Mouse (Mus musculus) embryonic facial prominence, embryonic 14.5 days (tissue): ENCODE data around the gene Ftcd. TPM values are rescaled to one million over a fixed set of nuclear protein-coding genes. Genes with fewer than 3 reads are reported as not detected.
A peak's percentile ranks its signal among the peaks of the same experiment; 100 is the strongest.

ENCODE experiments used
- ATAC-seq: fragments of 200-750 bp; cut with Nextera tagmentation; 2 replicates; pipeline ENCODE4 v1.8.0; 2017; ENCODE audit warnings: low read depth, moderate number of reproducible peaks, moderate TSS enrichment
- DNase-seq: peaks from one replicate; pipeline ENCODE4 v3.0.0-alpha.2; 2015; ENCODE audit warnings: low spot score
- H3K27ac ChIP-seq: fragments of 300-500 bp; sonication (generic); replicated peaks from 2 replicates; pipeline ENCODE4 v1.5.1; 2014; ENCODE audit warnings: low read depth, mild to moderate bottlenecking, low read length, moderate library complexity
- H3K27me3 ChIP-seq: fragments of 300-500 bp; sonication (generic); replicated peaks from 2 replicates; pipeline ENCODE4 v1.6.1; 2014; ENCODE audit warnings: low read length; ENCODE audit not compliant: control insufficient read depth, insufficient read depth
- H3K36me3 ChIP-seq: fragments of 300-500 bp; sonication (generic); 2 replicates; pipeline ENCODE4 v1.6.1; 2014; ENCODE audit warnings: low read length, mixed read lengths; ENCODE audit not compliant: control insufficient read depth, insufficient read depth
- H3K4me1 ChIP-seq: fragments of 300-500 bp; sonication (generic); 2 replicates; pipeline ENCODE4 v1.6.1; 2014; ENCODE audit warnings: antibody characterized with exemption, low read length; ENCODE audit not compliant: control insufficient read depth, insufficient read depth
- H3K4me2 ChIP-seq: fragments of 300-500 bp; sonication (generic); 2 replicates; pipeline ENCODE4 v1.6.1; 2014; ENCODE audit warnings: low read depth, mild to moderate bottlenecking, low read length, moderate library complexity, mixed read lengths
- H3K4me3 ChIP-seq: fragments of 300-500 bp; sonication (generic); 2 replicates; pipeline ENCODE4 v1.5.1; 2014; ENCODE audit warnings: low read depth, mild to moderate bottlenecking, low read length
- H3K9ac ChIP-seq: fragments of 300-500 bp; sonication (generic); 2 replicates; pipeline ENCODE4 v1.6.1; 2014; ENCODE audit warnings: low read depth, mild to moderate bottlenecking, low read length, moderate library complexity, mixed read lengths
- H3K9me3 ChIP-seq: fragments of 300-500 bp; sonication (generic); 2 replicates; pipeline ENCODE4 v1.6.1; 2016; ENCODE audit warnings: low read length; ENCODE audit not compliant: control insufficient read depth
- WGBS: fragments of 180-500 bp; shearing (Covaris S2); extraction: QIAGEN DNeasy Blood & Tissue Kit; methylation state at CpG from one replicate; pipeline ENCODE4 v1.1.7; 2014; 5-methylcytosine and 5-hydroxymethylcytosine counted together
- polyA plus RNA-seq: library from polyadenylated mRNA; unstranded; fragments of >200 nt; fragmentation: Nextera tagmentation; extraction: Ambion mirVana; gene quantifications from 2 replicates; pipeline ENCODE4 v1.2.1, GENCODE M21; 2014

Gene Ftcd
- polyA plus RNA-seq: 0.11 TPM in 1 of 2 replicates, not detected in the other

- H3K27me3 ChIP-seq: no peaks in the 10 kb centered on the region
- H3K4me1 ChIP-seq: no peaks in the 10 kb centered on the region
- no peak within 1 kb of the TSS for H3K27ac ChIP-seq
- H3K36me3 ChIP-seq: no peaks in the 10 kb centered on the region
- no peak within 1 kb of the TSS for H3K4me3 ChIP-seq
- H3K9ac ChIP-seq: no peak within 1 kb of the TSS
- 89% methylated on average over 3 of the region's 3 CpGs for WGBS
- no peak within 1 kb of the TSS for H3K4me2 ChIP-seq
- ATAC-seq (no peak), DNase-seq (no peak)
- H3K9me3 ChIP-seq: no peaks in the 10 kb centered on the region
Observed at GRCm38 (mm10) chr10:76575374-76575773, at the start of gene Ftcd. TSS of gene Ftcd (plus strand) at chr10:76575648.

- H3K36me3 ChIP-seq: peaks cover 27% of the 10 kb centered on the region
Observed at GRCm38 (mm10) chr10:76530922-76531321, 44.5 kb upstream of the Ftcd start.

DNA sequence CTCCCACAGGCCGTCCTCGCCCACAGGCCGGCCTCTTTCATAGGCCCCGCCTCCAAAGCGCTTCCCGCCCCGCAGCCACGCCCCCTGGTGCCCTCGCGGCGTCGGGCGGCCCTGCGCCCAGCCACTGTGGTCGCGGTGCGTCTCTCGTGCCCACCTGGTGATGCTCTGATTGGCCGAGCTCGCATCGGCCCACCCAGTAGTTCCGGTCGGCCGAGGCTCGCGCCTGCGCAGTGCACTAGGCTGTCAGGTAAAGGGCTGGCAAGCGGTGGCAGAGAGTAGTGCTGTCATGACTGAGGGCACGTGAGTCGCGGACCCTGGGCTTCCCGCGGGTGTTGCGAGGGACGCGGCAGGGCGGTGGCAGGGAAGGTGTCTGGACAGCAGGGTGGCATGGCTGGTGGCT lies 44.1 kb upstream of the Ftcd start, which contains the start of gene Lss:
TSS of gene Lss (plus strand) at position 214 of the 400 bp plus-strand sequence.
- peak within 1 kb of the TSS; percentile 77 for H3K4me3 ChIP-seq
- H3K4me2 ChIP-seq: peak within 1 kb of the TSS; percentile 90
- DNase-seq (peak; percentile 98), ATAC-seq (peak; percentile 100)
- no peaks in the 10 kb centered on the region for H3K9me3 ChIP-seq
- peaks cover 30% of the 10 kb centered on the region for H3K36me3 ChIP-seq
- peak within 1 kb of the TSS; percentile 76 for H3K9ac ChIP-seq
- H3K4me1 ChIP-seq: no peaks in the 10 kb centered on the region
- H3K27me3 ChIP-seq: no peaks in the 10 kb centered on the region
- under 1% methylated on average over 20 of the region's 37 CpGs for WGBS
- peak within 1 kb of the TSS; percentile 50 for H3K27ac ChIP-seq

More at GRCm38 (mm10) chr10:76530922-76531321, 44.5 kb upstream of the Ftcd start:
- no peaks in the 10 kb centered on the region for H3K4me1 ChIP-seq
- DNase-seq (no peak), ATAC-seq (peak; percentile 60)
- H3K27me3 ChIP-seq: no peaks in the 10 kb centered on the region
- peak overlapping the region; percentile 58 for H3K9ac ChIP-seq
- peak overlapping the region; percentile 50; the same call in 1 of the 2 replicates for H3K27ac ChIP-seq
- H3K4me2 ChIP-seq: peak overlapping the region; percentile 90
- H3K4me3 ChIP-seq: peak overlapping the region; percentile 77
- 3% methylated on average over 11 of the region's 11 CpGs for WGBS
- no peaks in the 10 kb centered on the region for H3K9me3 ChIP-seq

GRCm38 (mm10) chr10:76531828-76532227 lies 43.6 kb upstream of the Ftcd start:
- ATAC-seq: peak; percentile 5

GRCm38 (mm10) chr10:76535526-76535925 lies 39.9 kb upstream of the Ftcd start:
- no peak for ATAC-seq
- Histone ChIP-seq H3K36me3 (peaks cover 69% of the 10 kb centered on the region), H3K4me3 (no peak overlapping the region), H3K4me1 (no peaks in the 10 kb centered on the region), H3K4me2 (no peak overlapping the region), H3K9ac (no peak overlapping the region), H3K9me3 (no peaks in the 10 kb centered on the region), H3K27ac (no peak overlapping the region), H3K27me3 (no peaks in the 10 kb centered on the region)
- no peak for DNase-seq
- 94% methylated on average over 7 of the region's 7 CpGs for WGBS

More at GRCm38 (mm10) chr10:76531828-76532227, 43.6 kb upstream of the Ftcd start:
- peak overlapping the region; percentile 50 for H3K27ac ChIP-seq
- no peaks in the 10 kb centered on the region for H3K9me3 ChIP-seq
- H3K27me3 ChIP-seq: no peaks in the 10 kb centered on the region
- no peak for DNase-seq
- under 1% methylated on average over 14 of the region's 14 CpGs for WGBS
- H3K36me3 ChIP-seq: peaks cover 34% of the 10 kb centered on the region
- H3K4me2 ChIP-seq: peak overlapping the region; percentile 90
- peak overlapping the region; percentile 77 for H3K4me3 ChIP-seq
- no peaks in the 10 kb centered on the region for H3K4me1 ChIP-seq
- peak overlapping the region; percentile 76 for H3K9ac ChIP-seq

DNA sequence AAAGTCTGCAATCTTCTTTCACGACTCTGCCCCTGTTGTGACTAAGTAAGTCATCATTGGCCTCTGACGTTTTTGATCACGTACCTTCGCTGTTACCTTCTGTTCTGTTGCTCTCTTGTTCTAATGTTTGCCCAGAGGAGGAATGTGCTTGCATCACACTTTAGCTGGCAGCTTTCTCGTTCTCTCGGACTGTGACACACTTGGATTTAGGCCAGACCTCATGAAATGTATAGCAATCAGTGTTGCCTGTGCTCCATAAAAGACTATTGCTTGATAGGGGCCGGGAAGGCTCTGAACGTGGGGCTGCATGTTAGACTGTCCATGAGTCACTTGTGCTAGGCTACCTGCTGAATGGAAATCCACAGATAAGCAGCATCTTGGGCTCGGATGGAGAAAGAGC lies 37.8 kb upstream of the Ftcd start:
- DNase-seq (peak; percentile 11), ATAC-seq (no peak)
- H3K27me3 ChIP-seq: no peaks in the 10 kb centered on the region
- no peaks in the 10 kb centered on the region for H3K4me1 ChIP-seq
- 79% methylated on average over 9 of the region's 9 CpGs for WGBS
- no peak overlapping the region for H3K27ac ChIP-seq
- no peak overlapping the region for H3K4me3 ChIP-seq
- H3K36me3 ChIP-seq: peaks cover 90% of the 10 kb centered on the region
- H3K4me2 ChIP-seq: no peak overlapping the region
- no peaks in the 10 kb centered on the region for H3K9me3 ChIP-seq
- no peak overlapping the region for H3K9ac ChIP-seq

DNA sequence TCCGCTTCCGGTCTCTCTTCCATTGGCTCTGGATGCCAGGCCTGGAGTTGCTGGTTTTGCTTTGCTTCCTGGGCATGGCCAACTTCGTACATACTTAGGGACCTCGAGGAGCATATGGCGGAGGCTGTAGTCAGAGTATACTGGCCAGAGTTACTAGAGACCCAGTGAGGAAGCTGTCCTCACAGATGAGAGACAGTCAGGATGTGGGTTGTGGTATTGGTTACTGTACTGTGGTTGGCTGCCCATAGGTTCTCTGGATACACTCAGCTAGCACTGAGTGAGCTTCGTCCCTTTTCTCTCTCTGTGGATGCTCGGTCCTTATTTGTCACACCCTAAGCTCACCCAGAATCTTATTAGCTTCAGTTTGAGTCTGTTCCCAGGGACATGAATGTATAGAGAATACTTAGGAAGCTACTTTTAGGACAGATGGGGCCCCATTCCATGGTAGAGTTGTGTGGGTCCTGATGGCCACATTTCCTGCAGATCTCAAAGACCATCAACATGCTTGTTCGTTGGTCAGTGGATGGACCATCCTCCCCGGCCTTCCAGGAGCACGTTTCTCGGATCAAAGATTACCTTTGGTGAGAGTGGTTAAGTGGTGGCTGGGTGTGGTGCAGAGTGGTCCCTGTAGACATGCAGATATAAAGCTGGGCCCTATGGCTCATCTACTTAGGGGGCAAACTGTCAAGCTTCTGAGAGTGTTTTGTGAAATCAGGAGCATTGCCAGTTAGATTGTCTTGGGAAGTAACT lies 33.9 kb upstream of the Ftcd start:
- Histone ChIP-seq H3K9ac (no peak overlapping the region), H3K9me3 (no peaks in the 10 kb centered on the region), H3K36me3 (peaks cover 97% of the 10 kb centered on the region), H3K4me1 (no peaks in the 10 kb centered on the region), H3K27ac (no peak overlapping the region), H3K4me3 (no peak overlapping the region), H3K27me3 (no peaks in the 10 kb centered on the region), H3K4me2 (no peak overlapping the region)
- no peak for ATAC-seq
- DNase-seq: no peak
- 90% methylated on average over 11 of the region's 11 CpGs for WGBS

DNA sequence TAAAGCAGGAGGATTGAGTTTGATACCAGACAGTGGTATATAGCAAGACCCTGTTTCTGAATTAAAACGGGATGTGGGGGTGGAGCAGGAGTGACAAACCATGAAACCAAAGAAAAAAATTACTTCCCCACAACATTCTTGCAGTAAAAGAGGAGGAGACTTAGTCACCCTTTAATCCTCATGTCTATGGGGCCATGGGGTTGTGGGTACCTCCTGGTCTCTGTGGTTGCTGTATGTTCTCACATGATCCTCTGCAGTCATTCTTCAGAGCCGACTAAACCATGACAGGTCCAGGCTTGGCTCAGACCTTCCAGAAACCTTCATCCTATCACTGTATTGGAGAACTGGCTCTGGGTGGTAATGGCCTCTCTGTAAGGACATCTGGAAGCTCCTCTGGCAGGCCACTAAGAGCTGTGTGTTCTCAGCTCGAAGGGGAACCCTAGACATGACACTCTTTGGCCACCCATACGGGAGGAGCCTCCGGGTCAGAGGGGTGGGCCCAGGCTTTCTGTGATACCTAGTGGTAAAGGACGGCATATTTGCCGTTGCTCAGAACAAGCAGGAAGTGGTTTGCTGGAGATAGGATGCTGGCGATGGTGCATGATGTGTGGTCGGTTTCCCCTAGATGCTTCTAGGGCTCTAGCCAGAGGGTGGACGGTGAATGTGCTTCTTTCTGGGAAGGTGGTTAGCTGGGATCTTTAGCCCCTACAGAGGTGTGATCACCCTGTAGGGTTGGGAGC lies 32.6 kb upstream of the Ftcd start:
- H3K4me2 ChIP-seq: no peak overlapping the region
- DNase-seq: no peak
- no peaks in the 10 kb centered on the region for H3K4me1 ChIP-seq
- peaks cover 98% of the 10 kb centered on the region for H3K36me3 ChIP-seq
- no peak for ATAC-seq
- no peaks in the 10 kb centered on the region for H3K27me3 ChIP-seq
- no peak overlapping the region for H3K27ac ChIP-seq
- WGBS: 89% methylated on average over 10 of the region's 10 CpGs
- no peaks in the 10 kb centered on the region for H3K9me3 ChIP-seq
- H3K9ac ChIP-seq: no peak overlapping the region
- H3K4me3 ChIP-seq: no peak overlapping the region
